Mouse (Mus musculus) intestine, embryonic 15.5 days (tissue): ENCODE results near the gene Pnmal1. TPM values are rescaled to one million over a fixed set of nuclear protein-coding genes. Genes with fewer than 3 reads are reported as not detected.

Experiments
- ATAC-seq: fragments of 200-750 bp; cut with Nextera tagmentation; 2 replicates; pipeline ENCODE4 v1.8.0; 2017; ENCODE audit warnings: moderate TSS enrichment, moderate library complexity
- H3K27ac ChIP-seq: fragments of 300-500 bp; sonication (generic); 2 replicates; pipeline ENCODE4 v1.5.1; 2015; ENCODE audit warnings: mild to moderate bottlenecking, inconsistent platforms
- H3K27me3 ChIP-seq: fragments of 300-500 bp; sonication (generic); replicated peaks from 2 replicates; pipeline ENCODE4 v1.6.1; 2015; ENCODE audit warnings: inconsistent platforms
- H3K36me3 ChIP-seq: fragments of 300-500 bp; sonication (generic); 2 replicates; pipeline ENCODE4 v1.6.1; 2015; ENCODE audit warnings: inconsistent platforms
- H3K4me1 ChIP-seq: fragments of 300-500 bp; sonication (generic); replicated peaks from 2 replicates; pipeline ENCODE4 v1.6.1; 2015; ENCODE audit warnings: inconsistent platforms
- H3K4me2 ChIP-seq: fragments of 300-500 bp; sonication (generic); replicated peaks from 2 replicates; pipeline ENCODE4 v1.6.1; 2015; ENCODE audit warnings: mild to moderate bottlenecking, inconsistent platforms
- H3K4me3 ChIP-seq: fragments of 300-500 bp; sonication (generic); replicated peaks from 2 replicates; pipeline ENCODE4 v1.5.1; 2015; ENCODE audit warnings: inconsistent platforms
- H3K9ac ChIP-seq: fragments of 300-500 bp; sonication (generic); 2 replicates; pipeline ENCODE4 v1.6.1; 2015; ENCODE audit warnings: inconsistent platforms
- H3K9me3 ChIP-seq: fragments of 300-500 bp; sonication (generic); 2 replicates; pipeline ENCODE4 v1.6.1; 2016; ENCODE audit warnings: inconsistent platforms
- WGBS: fragments of 180-500 bp; shearing (Covaris S2); methylation state at CpG from one replicate; pipeline ENCODE4 v1.1.7; 2015; 5-methylcytosine and 5-hydroxymethylcytosine counted together
- polyA plus RNA-seq: library from polyadenylated mRNA; unstranded; fragments of >200 nt; fragmentation: Nextera tagmentation; extraction: Ambion mirVana; gene quantifications from 2 replicates; pipeline ENCODE4 v1.2.1, GENCODE M21; 2015

The Pnmal1 gene
- 3.0 and 3.1 TPM in 2 replicates for polyA plus RNA-seq

- WGBS = 25% methylated on average over 17 of the region's 17 CpGs
- no peaks in the 10 kb centered on the region for H3K27me3 ChIP-seq
- ATAC-seq = peak; percentile 52
- no peaks in the 10 kb centered on the region for H3K9me3 ChIP-seq
- no peaks in the 10 kb centered on the region for H3K36me3 ChIP-seq
- no peaks in the 10 kb centered on the region for H3K4me1 ChIP-seq
- no peak within 1 kb of the TSS for H3K4me3 ChIP-seq
- H3K9ac ChIP-seq = 0 out of 2 replicates have a peak within 1 kb of the TSS, but pooled peaks have one; percentile 5
- H3K27ac ChIP-seq = no peak within 1 kb of the TSS
- H3K4me2 ChIP-seq = peak within 1 kb of the TSS; percentile 18; the same call in 1 of the 2 replicates
Measured at GRCm38 (mm10) chr7:16959539-16960187, at the start of gene Pnmal1. Gene Pnmal1, plus strand, starts transcription at chr7:16959679.

- no peak for ATAC-seq
- 29% methylated on average over 10 of the region's 10 CpGs for WGBS
- H3K4me2 ChIP-seq = peak overlapping the region; percentile 37
- no peak overlapping the region for H3K9ac ChIP-seq
- no peak overlapping the region for H3K27ac ChIP-seq
- no peak overlapping the region for H3K4me3 ChIP-seq
- H3K4me1 ChIP-seq = peaks cover 47% of the 10 kb centered on the region
- no peaks in the 10 kb centered on the region for H3K27me3 ChIP-seq
- no peaks in the 10 kb centered on the region for H3K9me3 ChIP-seq
- H3K36me3 ChIP-seq = peaks cover 10% of the 10 kb centered on the region
Measured at GRCm38 (mm10) chr7:16909909-16910308, 49.6 kb upstream of the Pnmal1 start.

GRCm38 (mm10) chr7:16911904-16912303 is 47.6 kb upstream of the Pnmal1 start:
- no peak overlapping the region for H3K9ac ChIP-seq
- no peak overlapping the region for H3K4me2 ChIP-seq
- H3K4me1 ChIP-seq = peaks cover 31% of the 10 kb centered on the region
- ATAC-seq = no peak
- H3K36me3 ChIP-seq = peaks cover 29% of the 10 kb centered on the region
- H3K9me3 ChIP-seq = no peaks in the 10 kb centered on the region
- WGBS = 84% methylated on average over 3 of the region's 3 CpGs
- H3K27me3 ChIP-seq = no peaks in the 10 kb centered on the region
- H3K27ac ChIP-seq = no peak overlapping the region
- no peak overlapping the region for H3K4me3 ChIP-seq

GRCm38 (mm10) chr7:16912360-16912759 is 47.1 kb upstream of the Pnmal1 start:
- H3K4me3 ChIP-seq = no peak overlapping the region
- no peak for ATAC-seq
- H3K4me2 ChIP-seq = no peak overlapping the region
- H3K9ac ChIP-seq = no peak overlapping the region
- H3K36me3 ChIP-seq = peaks cover 33% of the 10 kb centered on the region
- no peaks in the 10 kb centered on the region for H3K27me3 ChIP-seq
- no peaks in the 10 kb centered on the region for H3K9me3 ChIP-seq
- peaks cover 26% of the 10 kb centered on the region for H3K4me1 ChIP-seq
- WGBS = 57% methylated on average over 6 of the region's 6 CpGs
- no peak overlapping the region for H3K27ac ChIP-seq

GRCm38 (mm10) chr7:16913806-16914452 is 45.5 kb upstream of the Pnmal1 start:
- Histone ChIP-seq H3K9me3 (no peaks in the 10 kb centered on the region), H3K4me1 (peaks cover 15% of the 10 kb centered on the region), H3K4me2 (no peak overlapping the region), H3K27ac (no peak overlapping the region), H3K4me3 (no peak overlapping the region), H3K36me3 (peaks cover 47% of the 10 kb centered on the region), H3K9ac (no peak overlapping the region), H3K27me3 (no peaks in the 10 kb centered on the region)
- 35% methylated on average over 10 of the region's 10 CpGs for WGBS
- peak; percentile 73 for ATAC-seq

- ATAC-seq = no peak; the same call in 1 of the 2 replicates
- H3K4me3 ChIP-seq = no peak overlapping the region
- WGBS = 80% methylated on average over 18 of the region's 18 CpGs
- no peaks in the 10 kb centered on the region for H3K27me3 ChIP-seq
- H3K4me1 ChIP-seq = peaks cover 15% of the 10 kb centered on the region
- peaks cover 47% of the 10 kb centered on the region for H3K36me3 ChIP-seq
- no peak overlapping the region for H3K27ac ChIP-seq
- H3K4me2 ChIP-seq = no peak overlapping the region
- H3K9me3 ChIP-seq = no peaks in the 10 kb centered on the region
- no peak overlapping the region for H3K9ac ChIP-seq
Measured at GRCm38 (mm10) chr7:16914453-16915343, 44.8 kb upstream of the Pnmal1 start.

- peaks cover 47% of the 10 kb centered on the region for H3K36me3 ChIP-seq
- H3K4me1 ChIP-seq = peaks cover 20% of the 10 kb centered on the region
- no peak overlapping the region for H3K4me3 ChIP-seq
- no peak overlapping the region for H3K9ac ChIP-seq
- H3K9me3 ChIP-seq = no peaks in the 10 kb centered on the region
- H3K27ac ChIP-seq = no peak overlapping the region
- H3K4me2 ChIP-seq = no peak overlapping the region
- H3K27me3 ChIP-seq = no peaks in the 10 kb centered on the region
- WGBS = 93% methylated on average over 32 of the region's 32 CpGs
- no peak for ATAC-seq
Measured at GRCm38 (mm10) chr7:16915461-16916340, 43.8 kb upstream of the Pnmal1 start.

- Histone ChIP-seq H3K27ac (no peak overlapping the region), H3K4me2 (no peak overlapping the region), H3K36me3 (peaks cover 47% of the 10 kb centered on the region), H3K9me3 (no peaks in the 10 kb centered on the region), H3K4me3 (no peak overlapping the region), H3K4me1 (peaks cover 29% of the 10 kb centered on the region), H3K9ac (no peak overlapping the region), H3K27me3 (no peaks in the 10 kb centered on the region)
- 77% methylated on average over 30 of the region's 30 CpGs for WGBS
- no peak for ATAC-seq
Measured at GRCm38 (mm10) chr7:16916342-16917265, 42.9 kb upstream of the Pnmal1 start.

- H3K9me3 ChIP-seq = no peaks in the 10 kb centered on the region
- ATAC-seq = no peak
- H3K36me3 ChIP-seq = peaks cover 47% of the 10 kb centered on the region
- H3K27me3 ChIP-seq = no peaks in the 10 kb centered on the region
- H3K4me2 ChIP-seq = no peak overlapping the region
- no peak overlapping the region for H3K4me3 ChIP-seq
- 75% methylated on average over 11 of the region's 11 CpGs for WGBS
- H3K9ac ChIP-seq = no peak overlapping the region
- H3K27ac ChIP-seq = no peak overlapping the region
- H3K4me1 ChIP-seq = peaks cover 34% of the 10 kb centered on the region
Measured at GRCm38 (mm10) chr7:16917447-16917846, 42.0 kb upstream of the Pnmal1 start.

GRCm38 (mm10) chr7:16918014-16918413 is 41.5 kb upstream of the Pnmal1 start:
- no peaks in the 10 kb centered on the region for H3K27me3 ChIP-seq
- peaks cover 47% of the 10 kb centered on the region for H3K36me3 ChIP-seq
- no peak overlapping the region for H3K4me2 ChIP-seq
- no peak overlapping the region for H3K27ac ChIP-seq
- ATAC-seq = no peak
- H3K4me3 ChIP-seq = no peak overlapping the region
- no peak overlapping the region for H3K9ac ChIP-seq
- H3K4me1 ChIP-seq = peaks cover 36% of the 10 kb centered on the region
- H3K9me3 ChIP-seq = no peaks in the 10 kb centered on the region
- 79% methylated on average over 9 of the region's 9 CpGs for WGBS

- ATAC-seq = no peak
- no peak overlapping the region for H3K27ac ChIP-seq
- H3K4me1 ChIP-seq = peaks cover 36% of the 10 kb centered on the region
- no peak overlapping the region for H3K4me3 ChIP-seq
- no peaks in the 10 kb centered on the region for H3K9me3 ChIP-seq
- H3K4me2 ChIP-seq = no peak overlapping the region
- peaks cover 47% of the 10 kb centered on the region for H3K36me3 ChIP-seq
- H3K27me3 ChIP-seq = no peaks in the 10 kb centered on the region
- H3K9ac ChIP-seq = peak overlapping the region; percentile 1; the same call in 1 of the 2 replicates
- 68% methylated on average over 3 of the region's 3 CpGs for WGBS
Measured at GRCm38 (mm10) chr7:16918670-16919069, 40.8 kb upstream of the Pnmal1 start.
